Mouse (Mus musculus) embryonic facial prominence, embryonic 11.5 days (tissue): ENCODE results near the gene Schip1. TPM values are rescaled to one million over a fixed set of nuclear protein-coding genes. Genes with fewer than 3 reads are reported as not detected.

Source experiments
- ATAC-seq: fragments of 200-750 bp; cut with Nextera tagmentation; replicated peaks from 2 replicates; pipeline ENCODE4 v1.8.0; 2017; ENCODE audit warnings: low read depth; ENCODE audit not compliant: insufficient number of reproducible peaks, low FRiP score, low TSS enrichment
- DNase-seq: peaks from one replicate; pipeline ENCODE4 v3.0.0-alpha.2; 2015; ENCODE audit warnings: low spot score
- H3K27ac ChIP-seq: fragments of 300-500 bp; sonication (generic); replicated peaks from 2 replicates; pipeline ENCODE4 v1.5.1; 2014; ENCODE audit warnings: mild to moderate bottlenecking, low read depth, low read length, control low read depth
- H3K27me3 ChIP-seq: fragments of 300-500 bp; sonication (generic); 2 replicates; pipeline ENCODE4 v1.6.1; 2014; ENCODE audit warnings: mild to moderate bottlenecking, low read length, moderate library complexity, mixed read lengths; ENCODE audit not compliant: control insufficient read depth, insufficient read depth
- H3K36me3 ChIP-seq: fragments of 300-500 bp; sonication (generic); replicated peaks from 2 replicates; pipeline ENCODE4 v1.6.1; 2014; ENCODE audit warnings: low read depth, mild to moderate bottlenecking, low read length, moderate library complexity, mixed read lengths; ENCODE audit not compliant: control insufficient read depth, insufficient read depth
- H3K4me1 ChIP-seq: fragments of 300-500 bp; sonication (generic); 2 replicates; pipeline ENCODE4 v1.6.1; 2014; ENCODE audit warnings: low read length, mixed read lengths; ENCODE audit not compliant: control insufficient read depth, insufficient read depth
- H3K4me2 ChIP-seq: fragments of 300-500 bp; sonication (generic); 2 replicates; pipeline ENCODE4 v1.6.1; 2014; ENCODE audit warnings: low read depth, mild to moderate bottlenecking, control low read depth, low read length, moderate library complexity
- H3K4me3 ChIP-seq: fragments of 300-500 bp; sonication (generic); 2 replicates; pipeline ENCODE4 v1.5.1; 2014; ENCODE audit warnings: low read depth, low read length, control low read depth
- H3K9ac ChIP-seq: fragments of 300-500 bp; sonication (generic); replicated peaks from 2 replicates; pipeline ENCODE4 v1.6.1; 2014; ENCODE audit warnings: mild to moderate bottlenecking, control low read depth, low read length
- H3K9me3 ChIP-seq: fragments of 300-500 bp; sonication (generic); replicated peaks from 2 replicates; pipeline ENCODE4 v1.6.1; 2016; ENCODE audit warnings: mild to moderate bottlenecking, low read length, inconsistent platforms, mixed read lengths; ENCODE audit not compliant: control insufficient read depth
- WGBS: fragments of 180-500 bp; shearing (Covaris S2); extraction: QIAGEN DNeasy Blood & Tissue Kit; methylation state at CpG from one replicate; pipeline ENCODE4 v1.1.7; 2014; 5-methylcytosine and 5-hydroxymethylcytosine counted together
- polyA plus RNA-seq: library from polyadenylated mRNA; unstranded; fragments of >200 nt; fragmentation: Nextera tagmentation; extraction: Ambion mirVana; gene quantifications from 2 replicates; pipeline ENCODE4 v1.2.1, GENCODE M21; 2014

Gene Schip1
- polyA plus RNA-seq, 1 experiment from 2014 or later, result 41.7 TPM

- no peak overlapping the region for H3K4me3 ChIP-seq
- no peak for ATAC-seq
- H3K36me3 ChIP-seq, result no peaks in the 10 kb centered on the region
- WGBS, result 57% methylated on average over 7 of the region's 7 CpGs
- no peaks in the 10 kb centered on the region for H3K9me3 ChIP-seq
- no peak overlapping the region for H3K27ac ChIP-seq
- no peak overlapping the region for H3K4me2 ChIP-seq
- H3K27me3 ChIP-seq, result no peaks in the 10 kb centered on the region
- no peak for DNase-seq
- no peaks in the 10 kb centered on the region for H3K4me1 ChIP-seq
- H3K9ac ChIP-seq, result no peak overlapping the region
Observed at GRCm38 (mm10) chr3:68517236-68517635, 452.6 kb downstream of the Schip1 start.

- H3K4me2 ChIP-seq, result no peak overlapping the region
- no peaks in the 10 kb centered on the region for H3K4me1 ChIP-seq
- no peaks in the 10 kb centered on the region for H3K36me3 ChIP-seq
- H3K9ac ChIP-seq, result no peak overlapping the region
- ATAC-seq (no peak), DNase-seq (no peak)
- H3K9me3 ChIP-seq, result no peaks in the 10 kb centered on the region
- H3K27ac ChIP-seq, result no peak overlapping the region
- H3K4me3 ChIP-seq, result no peak overlapping the region
- H3K27me3 ChIP-seq, result no peaks in the 10 kb centered on the region
- WGBS, result 85% methylated on average over 8 of the region's 8 CpGs
Observed at GRCm38 (mm10) chr3:68518041-68518440, 453.4 kb downstream of the Schip1 start.

GRCm38 (mm10) chr3:68518586-68518985 is 454.0 kb downstream of the Schip1 start:
- H3K4me2 ChIP-seq, result no peak overlapping the region
- DNase-seq (no peak), ATAC-seq (no peak)
- H3K4me3 ChIP-seq, result no peak overlapping the region
- H3K9ac ChIP-seq, result no peak overlapping the region
- H3K4me1 ChIP-seq, result no peaks in the 10 kb centered on the region
- 90% methylated on average over 5 of the region's 5 CpGs for WGBS
- H3K27me3 ChIP-seq, result no peaks in the 10 kb centered on the region
- H3K9me3 ChIP-seq, result no peaks in the 10 kb centered on the region
- no peak overlapping the region for H3K27ac ChIP-seq
- H3K36me3 ChIP-seq, result no peaks in the 10 kb centered on the region

GRCm38 (mm10) chr3:68525361-68525878 is 460.8 kb downstream of the Schip1 start:
- Histone ChIP-seq H3K4me2 (no peak overlapping the region), H3K9me3 (no peaks in the 10 kb centered on the region), H3K27me3 (no peaks in the 10 kb centered on the region), H3K9ac (no peak overlapping the region), H3K36me3 (no peaks in the 10 kb centered on the region), H3K27ac (no peak overlapping the region), H3K4me1 (no peaks in the 10 kb centered on the region), H3K4me3 (no peak overlapping the region)
- ATAC-seq (no peak), DNase-seq (no peak)
- WGBS, result 91% methylated on average over 10 of the region's 10 CpGs

GRCm38 (mm10) chr3:68526416-68526815 is 461.8 kb downstream of the Schip1 start:
- Histone ChIP-seq H3K9me3 (no peaks in the 10 kb centered on the region), H3K4me2 (no peak overlapping the region), H3K9ac (no peak overlapping the region), H3K27ac (no peak overlapping the region), H3K27me3 (no peaks in the 10 kb centered on the region), H3K36me3 (no peaks in the 10 kb centered on the region), H3K4me1 (no peaks in the 10 kb centered on the region), H3K4me3 (no peak overlapping the region)
- no peak for ATAC-seq
- WGBS, result 51% methylated on average over 4 of the region's 4 CpGs
- DNase-seq, result no peak

GRCm38 (mm10) chr3:68527182-68527581 is 462.6 kb downstream of the Schip1 start:
- ATAC-seq (no peak), DNase-seq (no peak)
- H3K36me3 ChIP-seq, result no peaks in the 10 kb centered on the region
- H3K9ac ChIP-seq, result no peak overlapping the region
- no peak overlapping the region for H3K4me3 ChIP-seq
- no peaks in the 10 kb centered on the region for H3K4me1 ChIP-seq
- no peak overlapping the region for H3K4me2 ChIP-seq
- H3K9me3 ChIP-seq, result no peaks in the 10 kb centered on the region
- no peak overlapping the region for H3K27ac ChIP-seq
- no peaks in the 10 kb centered on the region for H3K27me3 ChIP-seq
- 76% methylated on average over 4 of the region's 4 CpGs for WGBS

- Histone ChIP-seq H3K4me1 (no peaks in the 10 kb centered on the region), H3K9me3 (no peaks in the 10 kb centered on the region), H3K27me3 (no peaks in the 10 kb centered on the region), H3K4me3 (no peak overlapping the region), H3K27ac (no peak overlapping the region), H3K36me3 (no peaks in the 10 kb centered on the region), H3K4me2 (no peak overlapping the region), H3K9ac (no peak overlapping the region)
- WGBS, result 90% methylated on average over 4 of the region's 4 CpGs
- no peak for DNase-seq
- no peak for ATAC-seq
Observed at GRCm38 (mm10) chr3:68531908-68532307, 467.3 kb downstream of the Schip1 start.

GRCm38 (mm10) chr3:68534571-68535051 is 470.0 kb downstream of the Schip1 start:
- DNase-seq, result peak; percentile 18
- H3K4me1 ChIP-seq, result no peaks in the 10 kb centered on the region
- no peak overlapping the region for H3K27ac ChIP-seq
- ATAC-seq, result no peak; the same call in 1 of the 2 replicates
- H3K9ac ChIP-seq, result no peak overlapping the region
- 25% methylated on average over 4 of the region's 7 CpGs for WGBS
- H3K36me3 ChIP-seq, result no peaks in the 10 kb centered on the region
- no peaks in the 10 kb centered on the region for H3K9me3 ChIP-seq
- no peak overlapping the region for H3K4me3 ChIP-seq
- no peaks in the 10 kb centered on the region for H3K27me3 ChIP-seq
- H3K4me2 ChIP-seq, result no peak overlapping the region
